Mouse (Mus musculus) heart, adult 2 months (tissue): ENCODE results near the gene Phykpl.

Experiments
- CTCF ChIP-seq: fragments of 200-600 bp; IDR thresholded peaks from 2 replicates; pipeline ENCODE4 v1.8.1; 2022; ENCODE audit warnings: antibody characterized with exemption, mild to moderate bottlenecking, moderate library complexity
- POLR2A ChIP-seq: fragments of 200-500 bp; IDR thresholded peaks from 2 replicates; pipeline ENCODE4 v1.6.1; 2011; ENCODE audit warnings: mild to moderate bottlenecking, low read depth, low read length, control low read depth; ENCODE audit not compliant: insufficient read depth

GRCm38 (mm10) chr11:51584057-51584430, 513 bp upstream of the Phykpl start:
- TF ChIP-seq CTCF (no peak), POLR2A (no peak)
